Mouse (Mus musculus) hindlimb bud, embryonic 11.5 days (tissue): Measurements from ENCODE around the gene Eif3b.

ENCODE experiments used
- DNase-seq: peaks from one replicate; pipeline ENCODE4 v3.0.0-alpha.2; 2012; ENCODE audit warnings: low read depth, low spot score; ENCODE audit errors: extremely low spot score

The Eif3b gene

GRCm38 (mm10) chr5:140418489-140419441, at the start of gene Eif3b:
Gene Eif3b (plus strand): TSS chr5:140419328.
- peak; percentile 99 for DNase-seq

- no peak for DNase-seq
These were observed 49.7 kb upstream of the Eif3b start for GRCm38 (mm10) chr5:140369466-140369865.

GRCm38 (mm10) chr5:140370446-140371254, 48.5 kb upstream of the Eif3b start:
- no peak for DNase-seq

- no peak for DNase-seq
These were observed 47.5 kb upstream of the Eif3b start for GRCm38 (mm10) chr5:140371671-140372070.

- DNase-seq = no peak
These were observed 45.4 kb upstream of the Eif3b start for GRCm38 (mm10) chr5:140373711-140374110.

- DNase-seq = no peak
These were observed 44.9 kb upstream of the Eif3b start for GRCm38 (mm10) chr5:140374226-140374625.

- no peak for DNase-seq
These were observed 43.8 kb upstream of the Eif3b start for GRCm38 (mm10) chr5:140375249-140375829.

- DNase-seq = no peak
These were observed 40.8 kb upstream of the Eif3b start for GRCm38 (mm10) chr5:140378121-140378853.

- DNase-seq = no peak
These were observed 39.8 kb upstream of the Eif3b start for GRCm38 (mm10) chr5:140379299-140379698.

GRCm38 (mm10) chr5:140381156-140381555, 38.0 kb upstream of the Eif3b start:
- no peak for DNase-seq

GRCm38 (mm10) chr5:140382688-140383087, 36.4 kb upstream of the Eif3b start:
- no peak for DNase-seq

- DNase-seq = no peak
These were observed 35.6 kb upstream of the Eif3b start for GRCm38 (mm10) chr5:140383559-140383958.

GRCm38 (mm10) chr5:140384462-140384861, 34.7 kb upstream of the Eif3b start:
- no peak for DNase-seq

- no peak for DNase-seq
These were observed 31.9 kb upstream of the Eif3b start for GRCm38 (mm10) chr5:140387236-140387635.

GRCm38 (mm10) chr5:140387816-140388510, 31.2 kb upstream of the Eif3b start:
- no peak for DNase-seq

- peak; percentile 89 for DNase-seq
These were observed 30.2 kb upstream of the Eif3b start, which contains the start of gene Snx8 for GRCm38 (mm10) chr5:140388588-140389576. Gene Snx8 (minus strand): TSS chr5:140389262.

GRCm38 (mm10) chr5:140389647-140390046, 29.5 kb upstream of the Eif3b start:
- DNase-seq = no peak

- no peak for DNase-seq
These were observed 27.7 kb upstream of the Eif3b start for GRCm38 (mm10) chr5:140391435-140391834.

- DNase-seq = no peak
These were observed 27.1 kb upstream of the Eif3b start for GRCm38 (mm10) chr5:140391981-140392380.
